Mouse (Mus musculus) myocyte (in vitro differentiated cells): ENCODE measurements around the gene Bcl10. TPM values are rescaled to one million over a fixed set of nuclear protein-coding genes. Genes with fewer than 3 reads are reported as not detected.

Source experiments
- H3K27me3 ChIP-seq: one replicate; pipeline ENCODE4 v1.6.1; 2011; ENCODE audit not compliant: control insufficient read depth, insufficient read depth, insufficient read length
- H3K36me3 ChIP-seq: one replicate; pipeline ENCODE4 v1.6.1; 2011; ENCODE audit not compliant: control insufficient read depth, insufficient read depth
- H3K4me2 ChIP-seq: one replicate; pipeline ENCODE4 v1.6.1; 2011; ENCODE audit warnings: low read depth, control low read depth
- H3K4me3 ChIP-seq: one replicate; pipeline ENCODE4 v1.5.1; 2011; ENCODE audit warnings: mild to moderate bottlenecking, control low read depth, moderate library complexity
- H3K79me2 ChIP-seq: one replicate; pipeline ENCODE4 v1.6.1; 2011; ENCODE audit not compliant: control insufficient read depth, insufficient read depth
- H3ac ChIP-seq: one replicate; pipeline ENCODE4 v1.6.1; 2011; ENCODE audit not compliant: control insufficient read depth, insufficient read length
- CEBPB ChIP-seq: IDR thresholded peaks from 2 replicates; pipeline ENCODE4 v1.6.1; 2011; ENCODE audit warnings: mild to moderate bottlenecking, moderate library complexity; ENCODE audit not compliant: poor library complexity, insufficient read depth, severe bottlenecking
- E2F4 ChIP-seq: IDR thresholded peaks from one replicate; pipeline ENCODE4 v1.6.1; 2011; ENCODE audit warnings: mild to moderate bottlenecking, control low read depth, moderate library complexity; ENCODE audit not compliant: insufficient read depth
- MAX ChIP-seq: IDR thresholded peaks from one replicate; pipeline ENCODE4 v1.6.1; 2011; ENCODE audit warnings: low read depth, mild to moderate bottlenecking, control low read depth
- MYOD1 ChIP-seq, 3 experiments: IDR thresholded peaks; one replicate each; pipeline ENCODE4 v1.6.1; 2011; ENCODE audit warnings: control low read depth in 2 of 3, low read depth in 2 of 3, mild to moderate bottlenecking in 2 of 3, moderate library complexity in 1 of 3; ENCODE audit not compliant: insufficient read length in 2 of 3, control insufficient read depth in 1 of 3
- MYOG ChIP-seq, 3 experiments: IDR thresholded peaks; one replicate each; pipeline ENCODE4 v1.6.1; 2011; ENCODE audit warnings: control low read depth in 2 of 3, low read depth in 2 of 3, mild to moderate bottlenecking in 2 of 3; ENCODE audit not compliant: insufficient read length in 2 of 3, control insufficient read depth in 1 of 3, insufficient read depth in 1 of 3
- POLR2A ChIP-seq: IDR thresholded peaks from one replicate; pipeline ENCODE4 v1.6.1; 2011; ENCODE audit warnings: low read depth, mild to moderate bottlenecking, control low read depth, moderate library complexity; ENCODE audit not compliant: insufficient read length
- POLR2AphosphoS2 ChIP-seq: IDR thresholded peaks from one replicate; pipeline ENCODE4 v1.6.1; 2011; ENCODE audit warnings: low read depth, control low read depth; ENCODE audit not compliant: insufficient read length
- REST ChIP-seq: IDR thresholded peaks from one replicate; pipeline ENCODE4 v1.6.1; 2011; ENCODE audit warnings: mild to moderate bottlenecking, control low read depth, moderate library complexity; ENCODE audit not compliant: insufficient read depth, insufficient read length
- SRF ChIP-seq: IDR thresholded peaks from one replicate; pipeline ENCODE4 v1.6.1; 2011; ENCODE audit warnings: low read depth; ENCODE audit not compliant: control insufficient read depth, insufficient read length
- TCF12 ChIP-seq: IDR thresholded peaks from one replicate; pipeline ENCODE4 v1.6.1; 2011; ENCODE audit warnings: mild to moderate bottlenecking, control low read depth; ENCODE audit not compliant: poor library complexity, insufficient read depth, severe bottlenecking
- TCF3 ChIP-seq: IDR thresholded peaks from one replicate; pipeline ENCODE4 v1.6.1; 2011; ENCODE audit warnings: low read depth, control low read depth; ENCODE audit not compliant: insufficient read length
- USF1 ChIP-seq: IDR thresholded peaks from one replicate; pipeline ENCODE4 v1.6.1; 2011; ENCODE audit warnings: low read depth, mild to moderate bottlenecking, control low read depth, moderate library complexity
- polyA plus RNA-seq: library from polyadenylated mRNA; unstranded; fragments of >200 nt; fragmentation: generic; extraction: Trizol; gene quantifications from one replicate; pipeline ENCODE4 v1.2.1, GENCODE M21; 2012; ENCODE audit warnings: missing spikeins

The Bcl10 gene
- polyA plus RNA-seq, 1 experiment: 25.9 TPM

GRCm38 (mm10) chr3:145951287-145952165 is 28.9 kb downstream of the Bcl10 start:
- H3ac ChIP-seq: no peak overlapping the region
- H3K4me3 ChIP-seq: no peak overlapping the region
- H3K79me2 ChIP-seq: no peaks in the 10 kb centered on the region
- H3K36me3 ChIP-seq: no peaks in the 10 kb centered on the region
- no peak overlapping the region for H3K4me2 ChIP-seq
- TF ChIP-seq TCF12: no peak
- TF ChIP-seq POLR2AphosphoS2: no peak
- TF ChIP-seq E2F4: no peak
- TF ChIP-seq TCF3: no peak
- TF ChIP-seq USF1: no peak
- TF ChIP-seq CEBPB: no peak
- TF ChIP-seq REST: no peak
- no peak for TF ChIP-seq MAX
- no peak for TF ChIP-seq POLR2A
- TF ChIP-seq SRF: no peak
- H3K27me3 ChIP-seq: no peaks in the 10 kb centered on the region

- Histone ChIP-seq H3K4me3 (no peak overlapping the region), H3ac (no peak overlapping the region), H3K79me2 (no peaks in the 10 kb centered on the region), H3K4me2 (no peak overlapping the region), H3K27me3 (no peaks in the 10 kb centered on the region), H3K36me3 (no peaks in the 10 kb centered on the region)
- TF ChIP-seq USF1 (no peak), POLR2A (no peak), MAX (no peak), CEBPB (no peak), MYOD1 (IDR thresholded peaks at IDR 0.05; ENCODE audit: control insufficient read depth in 1 of 3, insufficient read length in 2 of 3, low read depth in 2 of 3) (no peak), TCF12 (no peak), E2F4 (no peak), REST (no peak), POLR2AphosphoS2 (no peak), SRF (no peak), TCF3 (no peak), MYOG (IDR thresholded peaks at IDR 0.05; ENCODE audit: control insufficient read depth in 1 of 3, insufficient read depth in 1 of 3, insufficient read length in 2 of 3, low read depth in 2 of 3) (no peak)
Measured at GRCm38 (mm10) chr3:145952945-145953344, 30.3 kb downstream of the Bcl10 start.

GRCm38 (mm10) chr3:145953411-145953810 is 30.8 kb downstream of the Bcl10 start:
- Histone ChIP-seq H3K79me2 (no peaks in the 10 kb centered on the region), H3K36me3 (no peaks in the 10 kb centered on the region), H3K27me3 (no peaks in the 10 kb centered on the region), H3K4me3 (no peak overlapping the region), H3K4me2 (no peak overlapping the region), H3ac (no peak overlapping the region)
- no peak for TF ChIP-seq POLR2A
- TF ChIP-seq POLR2AphosphoS2: no peak
- no peak for TF ChIP-seq USF1
- TF ChIP-seq CEBPB: no peak
- TF ChIP-seq MAX: no peak
- no peak for TF ChIP-seq TCF3
- TF ChIP-seq TCF12: no peak
- no peak for TF ChIP-seq MYOG (IDR thresholded peaks at IDR 0.05; ENCODE audit: control insufficient read depth in 1 of 3, insufficient read depth in 1 of 3, insufficient read length in 2 of 3, low read depth in 2 of 3)
- no peak for TF ChIP-seq E2F4
- TF ChIP-seq MYOD1 (IDR thresholded peaks at IDR 0.05; ENCODE audit: control insufficient read depth in 1 of 3, insufficient read length in 2 of 3, low read depth in 2 of 3): no peak
- TF ChIP-seq REST: no peak
- no peak for TF ChIP-seq SRF

- H3K27me3 ChIP-seq: no peaks in the 10 kb centered on the region
- TF ChIP-seq POLR2A: no peak
- TF ChIP-seq E2F4: no peak
- TF ChIP-seq CEBPB: no peak
- TF ChIP-seq USF1: no peak
- no peak for TF ChIP-seq MAX
- no peak for TF ChIP-seq POLR2AphosphoS2
- TF ChIP-seq TCF3: no peak
- no peak for TF ChIP-seq MYOD1 (IDR thresholded peaks at IDR 0.05; ENCODE audit: control insufficient read depth in 1 of 3, insufficient read length in 2 of 3, low read depth in 2 of 3)
- no peak for TF ChIP-seq REST
- TF ChIP-seq TCF12: no peak
- no peak for TF ChIP-seq SRF
- TF ChIP-seq MYOG (IDR thresholded peaks at IDR 0.05; ENCODE audit: control insufficient read depth in 1 of 3, insufficient read depth in 1 of 3, insufficient read length in 2 of 3, low read depth in 2 of 3): no peak
- no peak overlapping the region for H3K4me3 ChIP-seq
- H3K36me3 ChIP-seq: no peaks in the 10 kb centered on the region
- no peak overlapping the region for H3ac ChIP-seq
- no peaks in the 10 kb centered on the region for H3K79me2 ChIP-seq
- no peak overlapping the region for H3K4me2 ChIP-seq
Measured at GRCm38 (mm10) chr3:145959824-145960223, 37.2 kb downstream of the Bcl10 start.
